Mouse (Mus musculus): ENCODE results near the gene Ube2r2. TPM values are rescaled to one million over a fixed set of nuclear protein-coding genes. Genes with fewer than 3 reads are reported as not detected.

Gene Ube2r2
- polyA plus RNA-seq, 1 experiment: 44.4 TPM

DNA sequence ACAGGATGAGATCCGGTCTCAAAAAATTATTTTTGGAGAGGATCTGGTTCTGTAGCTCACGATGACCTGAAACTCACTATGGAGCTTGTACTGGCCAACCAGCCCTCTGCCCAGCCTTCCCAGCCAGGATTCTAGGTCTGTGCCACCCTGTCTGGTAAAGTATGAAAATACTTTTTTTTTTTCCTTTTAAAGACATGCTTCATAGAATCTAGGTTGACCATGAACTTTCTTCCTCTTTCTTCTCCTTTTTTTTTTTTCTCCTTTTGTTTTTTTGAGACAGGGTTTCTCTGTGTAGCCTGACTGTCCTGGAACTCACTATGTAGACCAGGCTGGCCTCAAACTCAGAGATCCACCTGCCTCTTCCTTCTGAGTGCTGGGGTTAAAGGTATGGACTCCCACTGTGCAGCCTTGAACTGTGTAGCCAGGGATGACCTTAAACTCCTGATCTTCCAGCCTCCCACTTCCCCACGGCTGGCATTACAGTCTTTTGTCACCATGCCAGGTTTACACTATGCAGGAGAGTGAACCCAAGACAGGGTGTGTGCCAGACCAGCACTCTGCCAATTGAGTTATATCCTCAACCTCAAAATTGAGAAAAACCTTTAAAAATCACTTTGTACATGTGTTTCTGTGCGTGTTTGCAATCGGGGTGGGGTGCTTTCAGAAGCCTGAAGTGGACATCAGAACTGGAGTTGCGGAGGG, 4.8 kb downstream of the Ube2r2 start:
- no peaks in the 10 kb centered on the region for H3K4me1 ChIP-seq (ENCODE audit: control insufficient read depth, insufficient read depth, low read length)
- WGBS: 84% methylated on average over 6 of the region's 6 CpGs
- no peak for TF ChIP-seq CTCF (IDR thresholded peaks at IDR 0.05; ENCODE audit: control insufficient read depth, insufficient read depth, low read length)
- TF ChIP-seq POLR2A (IDR thresholded peaks at IDR 0.05; ENCODE audit: borderline replicate concordance, control insufficient read depth, low read depth, low read length): no peak
- H3K4me3 ChIP-seq (replicated peaks; ENCODE audit: control insufficient read depth, low read depth, low read length): no peak overlapping the region
- no peak overlapping the region for H3K27ac ChIP-seq (ENCODE audit: control insufficient read depth, insufficient read depth, low read depth, low read length, poor library complexity)

DNA sequence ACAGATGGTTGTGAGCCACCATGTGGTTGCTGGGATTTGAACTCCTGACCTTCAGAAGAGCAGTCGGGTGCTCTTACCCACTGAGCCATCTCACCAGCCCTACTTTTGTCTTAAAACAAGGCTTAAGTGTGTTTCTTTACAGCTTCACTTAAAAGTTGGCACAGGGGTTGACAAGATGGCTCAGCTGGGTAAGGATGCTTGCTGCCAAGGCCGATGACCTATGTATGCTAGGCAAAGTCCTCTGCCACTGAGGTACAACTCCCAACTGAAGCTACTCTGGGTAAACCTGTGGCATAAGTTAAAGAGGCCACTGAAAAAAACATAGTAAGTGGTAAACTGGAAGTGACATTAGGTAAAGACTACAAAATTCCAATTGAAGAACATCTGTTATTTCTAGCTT, 7.1 kb downstream of the Ube2r2 start:
- no peaks in the 10 kb centered on the region for H3K4me1 ChIP-seq (ENCODE audit: control insufficient read depth, insufficient read depth, low read length)
- H3K4me3 ChIP-seq (replicated peaks; ENCODE audit: control insufficient read depth, low read depth, low read length): no peak overlapping the region
- 89% methylated on average over 2 of the region's 2 CpGs for WGBS
- TF ChIP-seq POLR2A (IDR thresholded peaks at IDR 0.05; ENCODE audit: borderline replicate concordance, control insufficient read depth, low read depth, low read length) (no peak), CTCF (IDR thresholded peaks at IDR 0.05; ENCODE audit: control insufficient read depth, insufficient read depth, low read length) (no peak)
- no peak overlapping the region for H3K27ac ChIP-seq (ENCODE audit: control insufficient read depth, insufficient read depth, low read depth, low read length, poor library complexity)

DNA sequence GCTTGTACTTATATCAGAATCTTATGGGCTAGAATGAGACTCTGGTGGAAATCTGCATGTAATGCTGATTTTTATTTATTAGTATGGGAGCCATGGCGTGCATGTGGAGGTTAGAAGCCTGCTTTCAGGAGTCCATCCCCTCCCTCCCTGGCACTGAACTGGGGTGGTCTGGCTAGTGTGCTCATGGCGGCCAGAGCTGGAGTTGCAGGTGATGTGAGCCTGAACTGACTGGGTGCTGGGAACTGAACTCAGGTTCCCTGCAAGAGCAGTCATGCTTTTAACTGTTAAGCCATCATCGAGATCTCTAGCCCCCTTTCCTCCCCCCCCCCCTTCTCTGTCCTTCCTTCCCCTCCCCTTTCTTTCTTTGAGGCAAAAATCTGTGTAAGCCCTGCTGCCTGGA, 14.3 kb downstream of the Ube2r2 start:
- no peak for TF ChIP-seq CTCF (IDR thresholded peaks at IDR 0.05; ENCODE audit: control insufficient read depth, insufficient read depth, low read length)
- no peak for TF ChIP-seq POLR2A (IDR thresholded peaks at IDR 0.05; ENCODE audit: borderline replicate concordance, control insufficient read depth, low read depth, low read length)
- Histone ChIP-seq H3K4me1 (ENCODE audit: control insufficient read depth, insufficient read depth, low read length) (no peaks in the 10 kb centered on the region), H3K4me3 (replicated peaks; ENCODE audit: control insufficient read depth, low read depth, low read length) (no peak overlapping the region), H3K27ac (ENCODE audit: control insufficient read depth, insufficient read depth, low read depth, low read length, poor library complexity) (no peak overlapping the region)
- 69% methylated on average over 3 of the region's 3 CpGs for WGBS

DNA sequence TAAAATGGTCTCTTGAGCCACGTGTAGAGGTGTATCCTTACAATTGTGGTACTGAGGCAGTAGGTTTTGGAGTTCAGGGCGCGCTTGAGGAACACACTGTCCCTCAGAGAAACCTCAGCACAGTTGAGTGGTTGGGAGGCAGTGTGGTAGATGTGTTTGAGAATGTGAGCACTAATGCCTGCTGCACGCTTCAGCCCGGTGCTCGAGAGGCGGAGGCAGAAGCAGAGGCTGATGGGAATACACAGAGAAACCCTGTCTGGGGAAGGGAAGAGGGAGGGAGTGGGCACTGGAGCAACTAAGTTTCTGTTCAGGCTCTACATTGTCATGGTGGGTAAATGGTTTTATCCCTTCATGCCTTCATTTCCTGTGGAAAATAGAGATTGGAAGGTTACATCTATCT, 15.6 kb downstream of the Ube2r2 start:
- no peaks in the 10 kb centered on the region for H3K4me1 ChIP-seq (ENCODE audit: control insufficient read depth, insufficient read depth, low read length)
- no peak for TF ChIP-seq CTCF (IDR thresholded peaks at IDR 0.05; ENCODE audit: control insufficient read depth, insufficient read depth, low read length)
- no peak for TF ChIP-seq POLR2A (IDR thresholded peaks at IDR 0.05; ENCODE audit: borderline replicate concordance, control insufficient read depth, low read depth, low read length)
- H3K27ac ChIP-seq (ENCODE audit: control insufficient read depth, insufficient read depth, low read depth, low read length, poor library complexity): no peak overlapping the region
- H3K4me3 ChIP-seq (replicated peaks; ENCODE audit: control insufficient read depth, low read depth, low read length): no peak overlapping the region
- WGBS: 83% methylated on average over 7 of the region's 7 CpGs

DNA sequence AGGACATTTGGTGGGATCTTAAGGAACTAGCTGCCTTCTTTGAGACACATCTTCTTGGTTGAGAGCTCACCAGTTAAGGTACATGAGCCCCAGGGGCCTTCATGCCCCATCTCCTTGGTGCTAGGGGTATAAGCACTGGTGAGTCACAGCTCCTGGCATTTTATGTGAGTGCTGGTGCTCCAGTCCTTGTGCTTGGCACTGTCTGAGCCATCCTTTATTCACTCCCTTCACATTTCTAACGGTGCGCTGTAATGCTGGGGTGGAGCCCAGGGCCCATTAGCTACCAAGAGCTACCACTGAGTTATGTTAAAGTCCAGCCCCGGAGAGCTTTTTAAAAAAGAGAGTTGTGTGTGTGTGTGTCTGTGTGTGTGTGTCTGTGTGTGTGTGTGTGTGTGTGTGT, 17.6 kb downstream of the Ube2r2 start:
- TF ChIP-seq POLR2A (IDR thresholded peaks at IDR 0.05; ENCODE audit: borderline replicate concordance, control insufficient read depth, low read depth, low read length): no peak
- no peak for TF ChIP-seq CTCF (IDR thresholded peaks at IDR 0.05; ENCODE audit: control insufficient read depth, insufficient read depth, low read length)
- Histone ChIP-seq H3K27ac (ENCODE audit: control insufficient read depth, insufficient read depth, low read depth, low read length, poor library complexity) (no peak overlapping the region), H3K4me3 (replicated peaks; ENCODE audit: control insufficient read depth, low read depth, low read length) (no peak overlapping the region), H3K4me1 (ENCODE audit: control insufficient read depth, insufficient read depth, low read length) (no peaks in the 10 kb centered on the region; the same call in 1 of the 2 replicates)
- 92% methylated on average over 3 of the region's 3 CpGs for WGBS

DNA sequence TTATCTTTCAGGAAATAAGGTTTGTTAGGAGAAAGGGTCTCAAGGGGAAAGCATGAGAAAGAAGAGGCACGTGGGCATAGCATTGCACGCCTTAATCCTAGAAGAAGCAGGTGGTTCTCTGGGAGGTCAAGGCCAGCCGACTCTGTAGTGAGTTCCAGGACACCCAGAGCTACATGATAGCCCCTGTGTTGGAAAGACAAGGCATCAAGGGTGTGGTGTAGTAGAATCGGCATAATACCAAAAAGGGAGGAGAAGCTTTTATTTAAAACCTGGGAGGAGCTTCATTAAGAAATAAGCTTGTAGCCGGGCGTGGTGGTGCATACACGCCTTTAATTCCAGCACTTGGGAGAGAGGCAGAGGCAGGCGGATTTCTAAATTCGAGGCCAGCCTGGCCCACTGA, 21.4 kb downstream of the Ube2r2 start:
- Histone ChIP-seq H3K27ac (ENCODE audit: control insufficient read depth, insufficient read depth, low read depth, low read length, poor library complexity) (no peak overlapping the region), H3K4me1 (ENCODE audit: control insufficient read depth, insufficient read depth, low read length) (no peaks in the 10 kb centered on the region; the same call in 1 of the 2 replicates)
- WGBS: 64% methylated on average over 9 of the region's 9 CpGs

DNA sequence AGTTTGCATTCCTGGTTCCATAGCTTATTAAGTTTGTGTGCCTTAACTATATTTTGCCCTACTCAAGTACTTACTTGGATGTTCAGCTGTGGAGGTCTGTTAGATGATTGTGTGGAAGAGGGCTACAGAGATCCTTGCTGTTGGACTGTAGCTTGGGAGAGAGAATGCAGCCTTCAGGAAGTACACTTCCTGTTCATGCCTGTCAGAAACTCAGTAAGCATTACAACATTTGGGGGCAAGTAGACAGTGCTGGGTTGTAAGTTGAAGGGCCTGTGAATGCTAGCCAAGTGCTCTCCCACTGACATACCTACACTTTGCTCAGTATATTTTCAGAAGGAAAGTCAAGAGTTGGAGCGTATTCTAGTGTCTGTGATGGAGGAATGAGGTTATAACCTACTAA, 22.7 kb downstream of the Ube2r2 start:
- Histone ChIP-seq H3K4me1 (ENCODE audit: control insufficient read depth, insufficient read depth, low read length) (no peaks in the 10 kb centered on the region; the same call in 1 of the 2 replicates), H3K27ac (ENCODE audit: control insufficient read depth, insufficient read depth, low read depth, low read length, poor library complexity) (no peak overlapping the region), H3K4me3 (replicated peaks; ENCODE audit: control insufficient read depth, low read depth, low read length) (no peak overlapping the region)
- WGBS: 92% methylated on average over 1 of the region's 1 CpGs
- TF ChIP-seq CTCF (IDR thresholded peaks at IDR 0.05; ENCODE audit: control insufficient read depth, insufficient read depth, low read length) (no peak), POLR2A (IDR thresholded peaks at IDR 0.05; ENCODE audit: borderline replicate concordance, control insufficient read depth, low read depth, low read length) (no peak)

More for the DNA sequence above, 21.4 kb downstream of the Ube2r2 start:
- no peak overlapping the region for H3K4me3 ChIP-seq (replicated peaks; ENCODE audit: control insufficient read depth, low read depth, low read length)
- no peak for TF ChIP-seq POLR2A (IDR thresholded peaks at IDR 0.05; ENCODE audit: borderline replicate concordance, control insufficient read depth, low read depth, low read length)
- TF ChIP-seq CTCF (IDR thresholded peaks at IDR 0.05; ENCODE audit: control insufficient read depth, insufficient read depth, low read length): no peak

DNA sequence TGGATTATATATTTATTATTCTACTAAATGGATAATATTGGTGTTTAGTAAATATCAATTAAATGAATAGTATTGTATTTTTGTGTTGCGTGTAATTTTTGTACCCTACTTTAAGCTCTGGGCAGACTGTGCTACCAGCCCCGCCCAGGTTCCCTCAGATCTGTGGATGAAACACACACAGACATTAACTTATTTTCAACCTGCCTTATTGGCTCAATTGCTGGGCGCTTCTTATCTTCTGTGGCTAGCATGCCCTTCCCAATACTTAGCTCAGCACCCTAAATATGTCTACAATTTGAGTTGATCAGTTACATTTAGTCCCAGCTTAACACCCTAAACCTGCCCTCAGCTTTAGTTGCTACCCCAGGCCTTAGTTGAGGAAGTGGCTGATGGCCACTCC, 25.7 kb downstream of the Ube2r2 start:
- no peak overlapping the region for H3K27ac ChIP-seq (ENCODE audit: control insufficient read depth, insufficient read depth, low read depth, low read length, poor library complexity)
- 66% methylated on average over 3 of the region's 3 CpGs for WGBS
- TF ChIP-seq POLR2A (IDR thresholded peaks at IDR 0.05; ENCODE audit: borderline replicate concordance, control insufficient read depth, low read depth, low read length) (no peak), CTCF (IDR thresholded peaks at IDR 0.05; ENCODE audit: control insufficient read depth, insufficient read depth, low read length) (no peak)
- no peaks in the 10 kb centered on the region; the same call in 1 of the 2 replicates for H3K4me1 ChIP-seq (ENCODE audit: control insufficient read depth, insufficient read depth, low read length)
- H3K4me3 ChIP-seq (replicated peaks; ENCODE audit: control insufficient read depth, low read depth, low read length): no peak overlapping the region
